ENCODE assay signal across 8 mouse cellular contexts in the genomic region with DNA sequence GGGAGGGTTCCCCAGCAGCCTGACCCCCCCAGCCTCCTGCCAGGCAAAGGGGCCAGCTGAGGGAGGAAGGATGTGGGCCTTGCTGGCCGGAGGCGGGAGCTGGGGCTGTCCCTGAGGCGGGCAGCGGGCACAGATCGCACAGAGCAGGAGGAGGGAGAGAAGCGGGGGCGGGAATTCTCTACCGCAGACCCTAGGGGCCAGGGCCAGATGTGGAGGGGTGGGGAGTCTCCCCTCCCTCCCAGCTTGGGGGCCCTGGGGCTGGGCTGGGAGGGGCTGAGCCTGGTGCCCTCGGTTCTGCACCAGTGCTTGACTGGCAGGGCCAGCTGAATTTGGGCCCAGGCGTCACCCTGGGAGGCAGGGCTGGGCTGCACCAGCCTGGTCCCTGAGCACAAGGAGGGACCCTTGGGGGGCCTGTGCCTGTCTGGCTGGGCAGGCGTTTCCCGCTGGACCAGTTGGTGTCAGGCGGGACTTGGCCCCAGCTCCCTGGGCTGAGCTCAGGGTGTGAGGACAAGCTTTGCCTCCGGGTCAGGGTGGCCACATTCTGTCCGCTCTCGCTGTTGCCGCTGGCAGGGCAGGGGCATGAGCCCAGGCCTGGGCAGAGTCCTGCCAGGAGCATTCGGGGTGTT. TPM values are rescaled to one million over a fixed set of nuclear protein-coding genes. Genes with fewer than 3 reads are reported as not detected.
A peak's percentile ranks its signal among the peaks of the same experiment; 100 is the strongest.
DNase-seq lines count a peak whose midpoint lies in the region; ATAC-seq lines count a peak whose summit lies in the region.

No protein-coding gene starts in this region.

- H3K4me1 ChIP-seq in embryonic facial prominence, embryonic 15.5 days = peaks cover 72% of the 10 kb centered on the region
- H3K4me1 ChIP-seq in heart, embryonic 16.5 days (ENCODE audit: control insufficient read depth, insufficient read depth, low read length) = peaks cover 53% of the 10 kb centered on the region

- H3K9ac ChIP-seq in embryonic facial prominence, embryonic 15.5 days = peak overlapping the region; percentile 99
- peak overlapping the region; percentile 99 for H3K9ac ChIP-seq in heart, embryonic 16.5 days (ENCODE audit: low read length)

- ATAC-seq in embryonic facial prominence, embryonic 15.5 days (ENCODE audit: insufficient number of reproducible peaks, low FRiP score, low TSS enrichment, low read depth) = peak; percentile 51
- ATAC-seq in heart, embryonic 16.5 days (replicated peaks; ENCODE audit: extremely low read depth, insufficient read depth, low FRiP score) = peak; percentile 11
- ATAC-seq in megakaryocyte-erythroid progenitor cell, adult 5-6 weeks (replicated peaks; ENCODE audit: low FRiP score, low TSS enrichment, poor library complexity, severe bottlenecking) = no peak

- peak overlapping the region; percentile 99 for H3K27ac ChIP-seq in embryonic facial prominence, embryonic 15.5 days (replicated peaks)
- H3K27ac ChIP-seq in heart, embryonic 16.5 days (ENCODE audit: low read length) = peak overlapping the region; percentile 96

- peak overlapping the region; percentile 92 for H3K4me3 ChIP-seq in embryonic facial prominence, embryonic 15.5 days (replicated peaks)
- H3K4me3 ChIP-seq in heart, embryonic 16.5 days (ENCODE audit: low read length) = peak overlapping the region; percentile 93

- peak; percentile 37 for DNase-seq in A20 (ENCODE audit: low read depth, low spot score)
- DNase-seq in adrenal gland, adult 18-20 months (ENCODE audit: low spot score in 2 of 2) = peak; percentile 53 to 55
- peak; percentile 76 for DNase-seq in kidney, postnatal 10 days
- DNase-seq in lung, postnatal 10 days = peak; percentile 62
- peak; percentile 76 for DNase-seq in skeletal muscle tissue, adult 2 months (ENCODE audit: low read depth, low spot score)

- peaks cover 13% of the 10 kb centered on the region for H3K27me3 ChIP-seq in embryonic facial prominence, embryonic 15.5 days
- H3K27me3 ChIP-seq in heart, embryonic 16.5 days (ENCODE audit: control insufficient read depth, insufficient read depth, low read length) = no peaks in the 10 kb centered on the region

- H3K4me2 ChIP-seq in embryonic facial prominence, embryonic 15.5 days (replicated peaks) = peak overlapping the region; percentile 79
- peak overlapping the region; percentile 92 for H3K4me2 ChIP-seq in heart, embryonic 16.5 days (ENCODE audit: low read depth, low read length)

- H3K9me3 ChIP-seq in embryonic facial prominence, embryonic 15.5 days (replicated peaks) = no peaks in the 10 kb centered on the region
- H3K9me3 ChIP-seq in heart, embryonic 16.5 days (replicated peaks; ENCODE audit: control insufficient read depth, low read length) = no peaks in the 10 kb centered on the region

- WGBS in embryonic facial prominence, embryonic 15.5 days = 1% methylated on average over 17 of the region's 18 CpGs
- WGBS in heart, embryonic 16.5 days = 5% methylated on average over 17 of the region's 18 CpGs

- H3K36me3 ChIP-seq in embryonic facial prominence, embryonic 15.5 days = no peaks in the 10 kb centered on the region
- no peaks in the 10 kb centered on the region for H3K36me3 ChIP-seq in heart, embryonic 16.5 days (ENCODE audit: control insufficient read depth, insufficient read depth)

RNA-seq across cellular contexts. Expression of gene Ahdc1, which starts 2.3 kb away (rescaled TPM):
- 10 to 100 TPM; 72.1 to 86.9 TPM for total RNA-seq in adrenal gland, adult 18-20 months (2021)
- polyA plus RNA-seq in embryonic facial prominence, embryonic 15.5 days (2015; fragmentation: Nextera tagmentation; extraction: Ambion mirVana) = 13.2 and 13.9 TPM in 2 replicates
- polyA plus RNA-seq in heart, embryonic 16.5 days (2015; fragmentation: Nextera tagmentation; extraction: Ambion mirVana) = 7.1 and 7.2 TPM in 2 replicates
- 4.8 and 7.0 TPM in 2 replicates for total RNA-seq in megakaryocyte-erythroid progenitor cell, adult 5-6 weeks (2014; fragmentation: Nextera tagmentation)
- 0.33 and 0.72 TPM in 2 replicates for total RNA-seq in megakaryocyte-erythroid progenitor cell, adult 5-6 weeks (2017)

RNA-seq across cellular contexts. Expression of gene Fgr, which starts 39.5 kb away (rescaled TPM):
- under 1 TPM; 0.43 to 0.58 TPM for total RNA-seq in adrenal gland, adult 18-20 months (2021)
- polyA plus RNA-seq in embryonic facial prominence, embryonic 15.5 days (2015; fragmentation: Nextera tagmentation; extraction: Ambion mirVana) = 0.55 and 0.65 TPM in 2 replicates
- 0.70 and 1.4 TPM in 2 replicates for polyA plus RNA-seq in heart, embryonic 16.5 days (2015; fragmentation: Nextera tagmentation; extraction: Ambion mirVana)
- 2.8 TPM in 1 of 2 replicates, not detected in the other for total RNA-seq in megakaryocyte-erythroid progenitor cell, adult 5-6 weeks (2014; fragmentation: Nextera tagmentation)
- total RNA-seq in megakaryocyte-erythroid progenitor cell, adult 5-6 weeks (2017) = 0.30 and 0.33 TPM in 2 replicates

Comparison
In these comparisons a context has a peak if more than half of its experiments do, and no peak if none do; other contexts are left out.
1. RNA of gene Ahdc1, which starts 2.3 kb away (total RNA-seq): 72.1 to 86.9 TPM in adrenal gland, adult 18-20 months; 0.33 to 7.0 TPM in megakaryocyte-erythroid progenitor cell, adult 5-6 weeks; every median in the first group is over 4 times any median in the second.
2. Peak in every context shown above with its lines, with median percentiles within 50 percentile points of each other: DNase-seq.